Mouse (Mus musculus) cerebellum, adult 11-12 months (tissue): Measurements from ENCODE around the gene Nat9.

ENCODE experiments used
- DNase-seq: peaks from one replicate; pipeline ENCODE4 v3.0.0; 2022

The Nat9 gene

GRCm38 (mm10) chr11:115212116-115212515, 24.5 kb upstream of the Nat9 start:
- DNase-seq: peak; percentile 88

DNA sequence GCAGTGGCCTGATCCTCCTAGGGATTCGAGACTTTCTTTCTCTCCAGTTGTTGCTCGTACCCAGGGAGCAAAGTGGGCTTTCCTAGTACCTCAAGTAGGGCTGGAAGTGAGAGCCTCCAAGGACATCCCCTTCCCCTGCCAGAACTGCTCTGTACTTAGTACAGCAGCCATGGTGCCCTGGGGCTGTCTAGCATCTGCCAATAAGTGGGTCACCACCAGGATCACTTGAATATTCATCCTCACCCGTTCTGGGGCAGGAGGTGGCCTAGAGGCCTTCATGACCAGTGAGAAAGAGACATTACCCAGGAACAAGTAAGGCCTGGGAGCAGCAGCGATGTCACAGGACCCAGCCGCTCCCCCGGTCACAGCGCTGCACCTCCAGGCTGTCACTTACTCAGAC, 22.3 kb upstream of the Nat9 start:
- DNase-seq: no peak

DNA sequence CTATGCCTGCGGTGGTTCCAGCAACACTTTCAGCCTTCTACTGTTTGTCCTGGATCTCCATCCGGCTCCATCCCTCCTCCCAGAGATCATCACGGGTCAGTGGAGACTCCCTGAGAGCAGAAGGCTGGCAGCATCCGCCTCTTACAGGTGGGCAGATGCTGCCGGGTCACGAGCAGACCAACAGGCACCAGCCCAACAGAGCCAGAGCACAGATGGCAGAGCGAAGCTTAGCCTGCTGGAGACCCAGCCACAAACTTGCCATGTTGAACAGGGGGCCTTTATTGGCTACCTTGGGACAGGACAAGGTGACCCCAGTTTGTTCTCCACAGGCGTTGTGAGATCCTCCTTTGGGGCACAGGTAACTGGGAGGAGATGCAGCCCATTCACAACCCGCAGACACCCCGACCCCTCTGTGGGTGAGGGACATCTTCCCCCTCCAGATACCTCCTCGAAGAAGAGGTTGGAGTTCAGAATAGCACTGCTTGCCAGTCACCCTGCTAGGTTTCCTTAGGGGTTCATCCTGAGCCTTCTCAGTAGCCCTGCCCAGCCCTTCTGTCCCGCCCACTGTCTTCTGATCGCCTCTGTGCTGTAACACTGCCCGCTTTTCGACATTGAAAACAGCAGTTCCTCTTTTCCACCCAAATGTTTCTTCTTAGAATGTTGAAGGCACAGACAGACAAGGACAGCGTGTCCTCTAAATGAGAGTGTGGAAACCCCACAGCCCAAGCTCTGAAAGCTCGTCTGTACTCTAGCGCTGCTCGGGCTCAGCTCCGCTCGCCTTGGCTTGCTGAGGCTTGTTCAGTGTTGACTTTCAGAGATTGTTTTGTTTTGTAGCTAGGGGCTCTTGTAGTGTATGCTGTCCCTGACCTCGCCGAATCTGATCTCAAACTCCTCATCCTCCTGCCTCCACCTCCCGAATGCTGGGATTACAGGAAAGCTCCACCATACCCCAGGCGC, 21.4 kb upstream of the Nat9 start:
- DNase-seq: peak; percentile 79

GRCm38 (mm10) chr11:115208126-115208525, 20.5 kb upstream of the Nat9 start:
- peak; percentile 72 for DNase-seq

GRCm38 (mm10) chr11:115202756-115203155, 15.1 kb upstream of the Nat9 start:
- no peak for DNase-seq

DNA sequence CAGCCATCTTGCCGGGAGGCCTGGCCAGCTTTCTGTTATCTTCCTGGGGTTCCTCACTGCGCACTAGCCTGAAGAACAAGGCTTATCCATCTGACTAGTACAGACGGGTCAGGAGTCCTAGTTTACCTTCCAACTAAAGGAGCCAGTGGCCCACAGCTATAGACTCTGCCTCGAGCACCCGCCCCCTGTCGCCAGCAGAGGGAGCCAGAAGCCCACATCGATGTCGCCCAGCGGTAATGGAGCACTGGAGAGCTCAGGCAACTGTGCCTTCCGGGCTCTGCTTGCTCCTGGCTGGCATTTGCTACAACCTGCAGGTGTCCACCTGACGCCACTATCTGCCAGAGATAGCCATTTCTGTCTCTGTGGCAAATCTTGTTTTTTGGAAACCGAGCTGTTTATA, 14.7 kb upstream of the Nat9 start:
- DNase-seq: peak; percentile 95

DNA sequence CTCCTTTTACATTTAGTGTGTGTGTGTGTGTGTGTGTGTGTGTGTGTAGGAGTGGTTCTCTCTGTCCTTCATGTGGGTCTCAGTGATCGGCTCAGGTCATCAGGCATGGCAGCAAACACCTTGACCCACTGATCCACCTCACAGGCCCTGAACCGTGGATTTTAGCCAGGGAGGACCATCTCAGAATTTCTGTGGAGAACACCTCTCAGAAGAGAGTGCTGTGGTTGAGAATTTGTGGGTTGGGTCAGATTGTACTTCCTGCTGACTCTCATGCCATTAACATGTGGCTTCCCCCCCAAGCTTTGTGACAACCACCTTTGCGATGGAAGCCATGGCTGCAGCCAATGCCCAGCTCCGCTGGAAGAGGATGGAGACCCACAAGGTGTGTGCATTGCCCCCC, 12.9 kb upstream of the Nat9 start:
- no peak for DNase-seq

DNA sequence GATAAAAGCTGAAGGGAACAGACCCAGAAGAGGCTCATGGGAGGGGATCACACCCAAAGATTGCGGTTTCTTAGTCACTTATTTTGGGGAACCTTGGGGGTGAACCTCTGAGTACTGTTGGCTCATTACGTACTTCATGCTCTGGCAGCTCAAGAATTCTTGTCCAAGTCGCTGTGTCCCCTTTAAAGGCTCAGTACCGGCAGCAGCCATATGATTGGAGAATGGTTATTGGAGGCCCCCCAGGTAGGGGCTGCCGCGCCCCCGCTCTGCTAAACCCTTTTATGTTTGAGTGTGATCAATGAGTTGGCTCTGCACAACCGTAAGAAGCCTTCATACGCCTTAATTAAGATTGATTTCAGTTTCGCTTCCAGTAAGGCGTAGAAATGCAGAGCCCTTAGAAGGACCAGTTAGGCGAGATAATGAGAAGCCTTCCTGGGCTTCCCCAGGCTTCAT, 11.3 kb upstream of the Nat9 start:
- no peak for DNase-seq

GRCm38 (mm10) chr11:115197558-115197957, 9.9 kb upstream of the Nat9 start:
- no peak for DNase-seq

DNA sequence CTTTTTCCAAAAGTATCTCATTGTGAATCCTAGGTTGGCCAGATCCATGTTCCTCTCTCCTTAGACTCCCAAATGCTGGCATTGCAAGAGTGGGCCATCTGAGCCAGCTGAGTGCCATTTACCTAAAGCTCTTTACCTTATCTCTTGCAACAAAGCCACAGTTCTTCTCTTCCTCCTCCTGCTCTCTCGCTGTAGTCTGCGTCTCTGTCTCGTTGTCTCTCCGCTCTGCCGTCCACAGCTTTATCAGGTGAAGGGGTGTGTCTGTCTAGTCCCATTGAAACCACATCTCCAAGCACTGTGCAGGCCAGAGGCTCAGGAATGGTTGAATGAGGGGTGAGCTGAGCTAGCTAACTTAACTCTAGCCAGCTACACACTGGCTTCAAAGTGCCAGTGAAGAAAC, 8.3 kb upstream of the Nat9 start:
- DNase-seq: no peak

DNA sequence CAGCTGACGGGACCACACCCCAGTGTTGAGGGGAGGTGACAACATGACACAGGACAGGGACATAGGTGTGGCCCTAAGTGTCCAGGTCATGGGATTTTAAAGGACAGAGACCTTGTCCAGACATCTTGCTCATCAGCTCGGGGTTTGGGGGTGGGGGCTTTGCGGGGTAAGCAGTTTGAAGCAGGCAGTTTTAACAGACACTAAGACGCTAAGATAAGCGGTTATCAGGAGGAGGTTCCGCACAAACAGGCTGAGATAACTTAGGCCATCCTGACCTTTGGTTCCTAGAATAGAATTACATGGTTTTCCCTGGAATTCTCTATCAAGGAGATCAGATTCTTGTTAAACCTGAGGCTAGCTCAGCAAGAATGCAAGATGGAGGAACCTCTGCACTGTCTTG, 7.0 kb upstream of the Nat9 start:
- DNase-seq: no peak

DNA sequence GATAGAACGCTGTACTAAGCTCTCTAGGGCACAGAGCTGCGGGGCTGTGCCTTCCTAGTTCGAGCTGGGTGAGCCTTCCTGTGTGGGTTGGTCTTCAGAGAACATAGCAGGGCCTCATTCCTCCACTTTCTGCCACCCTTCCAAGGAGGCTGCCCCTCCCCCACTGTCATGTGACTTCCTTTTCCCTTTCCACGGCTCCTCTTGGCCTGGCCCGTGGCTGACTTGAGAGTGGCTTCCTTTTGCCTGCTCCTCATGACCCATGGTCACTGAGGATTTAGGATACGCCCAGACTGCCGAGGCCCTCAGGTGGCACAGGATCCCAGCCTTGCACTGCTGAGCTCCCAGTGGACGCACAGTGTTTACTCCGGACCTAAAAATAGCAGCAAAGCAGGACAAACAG, 4.5 kb upstream of the Nat9 start:
- no peak for DNase-seq

GRCm38 (mm10) chr11:115189304-115189703, 1.6 kb upstream of the Nat9 start:
- DNase-seq: no peak

- no peak for DNase-seq
Observed at GRCm38 (mm10) chr11:115188539-115189231, 1.0 kb upstream of the Nat9 start.

GRCm38 (mm10) chr11:115187224-115187639, 427 bp downstream of the Nat9 start, which contains the start of gene Tmem104:
Tmem104 (plus strand) TSS chr11:115187487.
- DNase-seq: peak; percentile 99

DNA sequence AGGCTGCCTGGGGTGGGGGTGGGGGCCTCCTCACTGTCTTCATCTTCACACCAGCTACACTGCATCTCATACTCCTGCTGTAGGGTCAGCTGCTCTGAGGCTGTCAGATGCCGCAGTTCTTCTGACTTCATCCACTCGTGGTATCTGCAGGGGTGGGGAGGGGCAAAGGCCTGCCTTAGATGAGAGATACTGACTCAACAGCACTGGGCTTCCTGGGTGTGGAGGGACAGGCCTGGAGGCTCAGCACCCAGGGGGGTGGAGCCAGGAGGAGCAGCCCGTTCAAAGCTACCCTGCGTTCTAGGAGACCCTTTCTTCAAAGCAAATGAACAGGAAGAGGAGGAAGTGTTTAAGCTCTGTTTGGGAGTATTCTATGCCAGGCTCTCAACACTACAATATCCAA, 2.7 kb downstream of the Nat9 start:
- DNase-seq: no peak

- DNase-seq: peak; percentile 76
Observed at GRCm38 (mm10) chr11:115181913-115182638, 5.6 kb downstream of the Nat9 start.

DNA sequence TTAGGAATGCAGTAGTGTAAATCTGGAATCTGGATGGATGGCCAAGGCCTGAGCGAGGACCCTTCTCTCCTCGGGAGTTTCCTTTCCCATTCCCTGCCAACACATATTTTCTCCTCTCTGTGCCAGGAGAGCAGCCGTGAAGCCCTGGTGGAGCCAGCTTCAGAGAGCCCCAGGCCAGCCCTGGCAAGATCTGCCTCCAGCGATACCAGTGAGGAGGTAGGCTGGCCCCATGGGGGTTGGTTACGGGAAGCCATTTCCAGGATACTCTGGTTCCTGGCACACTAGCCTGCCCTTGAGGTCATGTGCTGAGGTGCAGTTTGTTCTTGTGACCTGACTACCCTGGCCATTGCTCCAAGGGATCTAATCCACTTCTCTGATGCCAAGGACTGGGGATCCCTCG, 7.8 kb downstream of the Nat9 start:
- DNase-seq: no peak

DNA sequence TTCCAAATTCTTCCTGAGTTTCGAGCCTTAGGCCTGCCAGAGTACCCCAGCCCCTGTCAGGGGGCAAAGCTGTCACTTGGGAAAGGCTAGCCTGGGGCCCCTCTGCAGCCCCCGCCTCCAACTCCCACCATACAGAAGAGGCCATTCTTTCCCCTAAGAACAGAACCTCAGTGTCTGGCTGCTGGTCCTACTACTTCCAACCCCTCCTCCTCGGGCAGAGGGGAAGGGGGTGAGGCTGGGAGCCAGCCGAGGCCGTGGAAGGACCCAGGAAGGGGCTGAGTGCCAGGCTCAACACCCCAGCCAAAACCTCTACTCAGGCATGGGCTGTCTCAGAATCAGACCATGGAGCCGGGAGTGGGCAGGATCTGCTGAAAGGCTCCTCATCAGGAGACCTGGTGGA, 8.5 kb downstream of the Nat9 start:
- no peak for DNase-seq

- DNase-seq: no peak
Observed at GRCm38 (mm10) chr11:115178766-115179165, 8.9 kb downstream of the Nat9 start.

DNA sequence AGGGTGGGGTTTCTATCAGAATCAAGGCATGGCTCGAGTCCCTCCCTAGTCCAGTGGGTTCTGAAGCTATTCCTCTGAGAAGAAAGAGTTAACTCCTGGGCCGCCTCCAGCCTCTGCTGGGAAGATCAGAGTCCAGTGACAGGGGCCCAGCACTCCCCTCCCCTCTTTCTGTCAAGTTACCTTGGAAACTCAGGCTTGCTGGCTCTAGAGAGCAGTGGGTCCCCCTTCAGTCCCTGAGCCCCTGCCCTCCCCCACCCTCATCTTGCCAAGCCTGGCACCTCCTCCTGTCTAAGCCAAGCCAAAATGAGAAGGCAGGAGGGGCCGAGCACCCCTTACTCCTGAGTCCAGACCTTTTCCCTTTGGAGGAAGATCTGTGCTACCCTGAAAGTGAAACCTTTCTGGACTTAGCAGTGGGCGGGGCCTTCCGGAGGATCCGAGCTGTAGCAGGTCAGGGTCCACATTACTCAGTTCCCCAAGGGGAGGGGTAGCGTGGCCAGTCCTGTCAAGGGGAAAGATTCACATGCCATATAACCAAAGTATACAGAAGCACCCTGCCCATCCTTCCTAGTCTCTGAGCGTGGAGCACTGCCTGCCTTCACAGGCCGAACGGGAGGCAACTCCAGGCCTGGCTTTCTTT, 10.0 kb downstream of the Nat9 start:
- no peak for DNase-seq

DNA sequence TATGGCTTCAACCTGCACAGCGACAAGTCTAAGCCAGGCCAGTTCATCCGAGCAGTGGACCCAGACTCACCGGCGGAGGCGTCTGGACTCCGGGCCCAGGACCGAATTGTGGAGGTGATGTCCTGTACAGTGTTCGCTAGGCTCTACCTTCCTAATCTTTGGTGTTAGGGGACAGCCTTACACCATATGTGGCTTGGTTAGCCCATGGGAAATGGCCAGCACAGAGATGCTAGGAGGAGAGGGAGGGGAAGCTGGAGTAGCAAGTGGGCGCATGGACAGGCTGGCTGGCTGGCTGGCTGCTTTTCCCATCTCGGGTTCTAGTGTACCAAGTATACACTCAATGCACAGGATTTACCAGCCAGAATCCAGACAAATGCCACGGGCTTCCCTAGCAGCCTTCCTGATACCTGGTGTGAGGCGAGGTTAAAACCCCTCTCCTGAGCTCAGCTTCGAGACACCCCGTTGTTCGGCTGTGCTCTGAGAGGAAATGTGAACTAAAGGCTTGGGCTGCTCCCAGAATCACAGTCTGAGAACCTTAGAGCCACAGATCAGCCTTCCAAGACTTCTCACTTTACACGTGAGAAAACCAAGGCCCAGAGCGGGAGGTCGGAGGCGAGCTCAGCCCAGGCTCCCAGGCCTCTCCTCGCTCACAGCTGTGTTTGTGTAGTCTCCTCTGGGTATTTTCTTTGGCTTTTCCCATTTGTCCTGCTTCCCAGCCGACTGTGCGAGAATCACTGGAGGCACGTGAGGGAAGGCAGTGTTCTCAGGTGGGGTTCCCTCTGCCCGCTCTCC, 11.1 kb downstream of the Nat9 start:
- no peak for DNase-seq
